Mouse (Mus musculus): Measurements from ENCODE around the gene Sbp.

DNA sequence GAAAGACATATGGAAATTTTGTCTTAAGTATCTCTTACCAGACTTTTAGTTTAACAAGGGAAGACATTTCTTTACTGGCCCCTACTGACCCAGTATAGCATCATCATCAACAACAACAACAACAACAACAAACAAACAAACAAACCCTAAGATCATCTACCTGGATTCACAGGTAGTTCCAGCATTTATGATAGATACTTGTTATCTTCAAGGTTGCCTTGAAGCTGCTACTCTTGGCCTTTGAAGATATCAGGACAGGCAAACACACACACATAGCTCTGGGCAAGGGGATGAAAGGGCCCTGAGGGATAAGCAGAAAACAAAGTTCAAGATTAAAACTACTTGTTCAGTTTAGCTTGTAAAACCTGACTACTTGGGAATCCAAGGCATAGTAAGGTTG, at the start of gene Sbp:
- no peak for TF ChIP-seq CTCF (IDR thresholded peaks at IDR 0.05; ENCODE audit: borderline replicate concordance, insufficient read depth, low read depth, low read length)
- TF ChIP-seq POLR2A (IDR thresholded peaks at IDR 0.05; ENCODE audit: borderline replicate concordance, insufficient read depth, low read length): no peak
